27 mouse cellular contexts compared by ENCODE assay signal in genomic region chr16:25052428-25052827, GRCm38 (mm10).
DNase-seq lines count a peak whose midpoint lies in the region; ATAC-seq and TF ChIP-seq lines count a peak whose summit lies in the region.
"Had no signal": no experiment of that assay in that cellular context is flagged by ENCODE, and none has a peak within 500 bp of the region (broad histone marks: within the 10 kb centered on the region; RNA-seq: fewer than 3 reads in every experiment).

No protein-coding gene starts in this region.

- no peaks in the 10 kb centered on the region; the same call in 1 of the 2 replicates for H3K4me1 ChIP-seq in liver, embryonic 16.5 days (ENCODE audit: control insufficient read depth, low read depth, low read length)
- no peaks in the 10 kb centered on the region for H3K4me1 ChIP-seq in liver, embryonic 11.5 days (replicated peaks; ENCODE audit: control insufficient read depth, insufficient read depth, low read length)
- H3K4me1 ChIP-seq in CH12.LX (ENCODE audit: control insufficient read depth in 1 of 2, insufficient read depth in 2 of 2) = peaks cover 13 to 55% of the 10 kb centered on the region in 2 experiments
- peaks cover 6% of the 10 kb centered on the region; the same call in 1 of the 2 replicates for H3K4me1 ChIP-seq in bone marrow, adult 2 months (ENCODE audit: control insufficient read depth, insufficient read depth, low read length)
- H3K4me1 ChIP-seq in hindbrain, embryonic 16.5 days (ENCODE audit: control insufficient read depth, insufficient read depth, low read depth, low read length) = no peaks in the 10 kb centered on the region
- H3K4me1 ChIP-seq in kidney, embryonic 15.5 days = no peaks in the 10 kb centered on the region
- H3K4me1 ChIP-seq: intestine, embryonic 15.5 days; limb, embryonic 12.5 days; midbrain, embryonic 13.5 days; stomach, embryonic 15.5 days had no signal

- no peak overlapping the region for H3K4me3 ChIP-seq in liver, embryonic 16.5 days (ENCODE audit: low read depth, low read length)
- no peak overlapping the region for H3K4me3 ChIP-seq in liver, embryonic 11.5 days (ENCODE audit: low read depth, low read length)
- H3K4me3 ChIP-seq in CH12.LX (replicated peaks in 1 of 3; ENCODE audit: low read depth in 2 of 3, low read length in 2 of 3, poor library complexity in 1 of 3) = no peak overlapping the region
- no peak overlapping the region for H3K4me3 ChIP-seq in bone marrow, adult 2 months (replicated peaks; ENCODE audit: control insufficient read depth, low read depth, low read length)
- no peak overlapping the region for H3K4me3 ChIP-seq in macrophage (ENCODE audit: inconsistent target)
- no peak overlapping the region for H3K4me3 ChIP-seq in hindbrain, embryonic 16.5 days (ENCODE audit: low read length)
- H3K4me3 ChIP-seq in kidney, embryonic 15.5 days (replicated peaks) = no peak overlapping the region
- H3K4me3 ChIP-seq: forebrain, embryonic 10.5 days; forebrain, embryonic 15.5 days; heart, embryonic 15.5 days; intestine, embryonic 15.5 days; left cerebral cortex, adult 2 months; limb, embryonic 12.5 days; midbrain, embryonic 13.5 days; stomach, embryonic 15.5 days had no signal

- in situ Hi-C loops in CH12.LX (cut with MboI; ENCODE audit: low pct_ligation_motif_present, low pct_unique_long_range_greater_than_20kb, low sequenced_read_pairs) = loop anchor here (25.0 kb wide), 1 partner anchor 665 kb away; the partner anchor contains the start of gene Lpp

- peak overlapping the region; percentile 33; the same call in 1 of the 2 replicates for H3K27ac ChIP-seq in liver, embryonic 16.5 days (ENCODE audit: low read length)
- H3K27ac ChIP-seq in liver, embryonic 11.5 days (ENCODE audit: low read depth, low read length) = no peak overlapping the region
- no peak overlapping the region for H3K27ac ChIP-seq in CH12.LX (ENCODE audit: insufficient read depth, low read depth)
- peak overlapping the region; percentile 23; the same call in 1 of the 2 replicates for H3K27ac ChIP-seq in bone marrow, adult 2 months (ENCODE audit: control insufficient read depth, insufficient read depth, low read depth, low read length, poor library complexity)
- peak overlapping the region; percentile 100 for H3K27ac ChIP-seq in macrophage
- H3K27ac ChIP-seq in hindbrain, embryonic 16.5 days (ENCODE audit: low read depth, low read length) = no peak overlapping the region
- no peak overlapping the region for H3K27ac ChIP-seq in kidney, embryonic 15.5 days
- H3K27ac ChIP-seq: forebrain, embryonic 10.5 days; forebrain, embryonic 15.5 days; heart, embryonic 15.5 days; hindbrain, postnatal 0 days; intestine, embryonic 15.5 days; left cerebral cortex, adult 2 months; limb, embryonic 12.5 days; midbrain, embryonic 13.5 days; stomach, embryonic 15.5 days had no signal

- no peaks in the 10 kb centered on the region for H3K9me3 ChIP-seq in liver, embryonic 16.5 days (replicated peaks; ENCODE audit: control insufficient read depth, low read length)
- H3K9me3 ChIP-seq in liver, embryonic 11.5 days (ENCODE audit: control insufficient read depth, low read length) = no peaks in the 10 kb centered on the region
- H3K9me3 ChIP-seq in CH12.LX (replicated peaks; ENCODE audit: low read length) = no peaks in the 10 kb centered on the region
- no peaks in the 10 kb centered on the region for H3K9me3 ChIP-seq in hindbrain, embryonic 16.5 days (ENCODE audit: control insufficient read depth, low read length)
- H3K9me3 ChIP-seq in kidney, embryonic 15.5 days (replicated peaks) = no peaks in the 10 kb centered on the region
- H3K9me3 ChIP-seq: forebrain, embryonic 10.5 days; forebrain, embryonic 15.5 days; heart, embryonic 15.5 days; intestine, embryonic 15.5 days; limb, embryonic 12.5 days; midbrain, embryonic 13.5 days; stomach, embryonic 15.5 days had no signal

- no peaks in the 10 kb centered on the region for H3K36me3 ChIP-seq in liver, embryonic 16.5 days (ENCODE audit: control insufficient read depth, insufficient read depth)
- no peaks in the 10 kb centered on the region for H3K36me3 ChIP-seq in liver, embryonic 11.5 days (ENCODE audit: control insufficient read depth, insufficient read depth, low read length)
- H3K36me3 ChIP-seq in CH12.LX (replicated peaks in 1 of 2; ENCODE audit: control insufficient read depth in 1 of 2, insufficient read depth in 1 of 2, low read length in 1 of 2) (no peaks in the 10 kb centered on the region), macrophage (ENCODE audit: inconsistent target) (no peaks in the 10 kb centered on the region)
- H3K36me3 ChIP-seq in hindbrain, embryonic 16.5 days (ENCODE audit: control insufficient read depth, insufficient read depth, low read length) = no peaks in the 10 kb centered on the region
- H3K36me3 ChIP-seq in kidney, embryonic 15.5 days = no peaks in the 10 kb centered on the region
- H3K36me3 ChIP-seq: forebrain, embryonic 10.5 days; forebrain, embryonic 15.5 days; heart, embryonic 15.5 days; intestine, embryonic 15.5 days; limb, embryonic 12.5 days; midbrain, embryonic 13.5 days; stomach, embryonic 15.5 days had no signal

- no peaks in the 10 kb centered on the region for H3K79me2 ChIP-seq in CH12.LX (replicated peaks; ENCODE audit: control insufficient read depth, extremely low read depth, insufficient read depth, poor library complexity, severe bottlenecking)
- H3K79me2 ChIP-seq in macrophage (ENCODE audit: inconsistent target) = no peaks in the 10 kb centered on the region

- DNase-seq in liver, embryonic 11.5 days (ENCODE audit: low spot score) = no peak
- no peak for DNase-seq in CH12.LX (ENCODE audit: extremely low read depth)
- DNase-seq in right cerebral cortex, adult 2 months (ENCODE audit: low spot score in 2 of 2) = no peak
- DNase-seq: adrenal gland, adult 2 months; adrenal gland, postnatal 36 days; cerebellum, adult 11 months; cerebellum, postnatal 10 days; gastrocnemius, postnatal 10 days; kidney, postnatal 10 days; retina, postnatal 1 day; right cerebral cortex, postnatal 25 days had no signal

- 36% methylated on average over 5 of the region's 5 CpGs for WGBS in liver, embryonic 16.5 days (ENCODE audit: insufficient replicate concordance)
- 63% methylated on average over 5 of the region's 5 CpGs for WGBS in liver, embryonic 11.5 days
- 9% methylated on average over 5 of the region's 5 CpGs for WGBS in bone marrow, adult 2 months
- 0% methylated on average over 5 of the region's 5 CpGs for WGBS in macrophage (ENCODE audit: missing documents)
- WGBS in hindbrain, embryonic 16.5 days = 75% methylated on average over 5 of the region's 5 CpGs
- WGBS in kidney, embryonic 15.5 days = 81% methylated on average over 5 of the region's 5 CpGs

- no peak overlapping the region for H3K9ac ChIP-seq in liver, embryonic 16.5 days (ENCODE audit: low read depth, low read length)
- H3K9ac ChIP-seq in liver, embryonic 11.5 days (ENCODE audit: low read depth, low read length) = no peak overlapping the region
- no peak overlapping the region for H3K9ac ChIP-seq in CH12.LX (ENCODE audit: insufficient read depth, low read depth)
- no peak overlapping the region for H3K9ac ChIP-seq in hindbrain, embryonic 16.5 days (ENCODE audit: low read depth, low read length)
- H3K9ac ChIP-seq in kidney, embryonic 15.5 days = no peak overlapping the region
- H3K9ac ChIP-seq: forebrain, embryonic 15.5 days; heart, embryonic 15.5 days; intestine, embryonic 15.5 days; limb, embryonic 12.5 days; lung, embryonic 14.5 days; midbrain, embryonic 13.5 days; stomach, embryonic 15.5 days had no signal

- no peak for ATAC-seq in liver, embryonic 16.5 days (ENCODE audit: low read depth)
- ATAC-seq in liver, embryonic 11.5 days (replicated peaks; ENCODE audit: low FRiP score) = no peak
- ATAC-seq in hindbrain, embryonic 16.5 days = no peak
- no peak for ATAC-seq in kidney, embryonic 15.5 days (replicated peaks; ENCODE audit: low FRiP score)
- ATAC-seq: activated CD4-positive, CD25-positive, alpha-beta regulatory T cell, adult 4 months; forebrain, embryonic 15.5 days; hindbrain, postnatal 0 days; intestine, embryonic 15.5 days; midbrain, embryonic 13.5 days had no signal

- H3K4me2 ChIP-seq in liver, embryonic 16.5 days (ENCODE audit: low read depth, low read length) = no peak overlapping the region
- H3K4me2 ChIP-seq in liver, embryonic 11.5 days = no peak overlapping the region
- H3K4me2 ChIP-seq in CH12.LX (ENCODE audit: insufficient read depth, low read depth, poor library complexity, severe bottlenecking) = peak overlapping the region; percentile 52
- no peak overlapping the region for H3K4me2 ChIP-seq in hindbrain, embryonic 16.5 days (ENCODE audit: low read length)
- H3K4me2 ChIP-seq in kidney, embryonic 15.5 days = no peak overlapping the region
- H3K4me2 ChIP-seq: forebrain, embryonic 15.5 days; heart, embryonic 15.5 days; intestine, embryonic 15.5 days; limb, embryonic 12.5 days; lung, embryonic 14.5 days; midbrain, embryonic 13.5 days; stomach, embryonic 15.5 days had no signal

- no peak for TF ChIP-seq POLR2A in CH12.LX (IDR thresholded peaks at IDR 0.05; ENCODE audit: low read depth, low read length)
- TF ChIP-seq POLR2A in bone marrow, adult 2 months (IDR thresholded peaks at IDR 0.05; ENCODE audit: borderline replicate concordance, control insufficient read depth, low read depth, low read length) = no peak

- no peak for TF ChIP-seq CTCF in CH12.LX (conservative IDR thresholded peaks at IDR 0.05 in 1 of 2, IDR thresholded peaks at IDR 0.05 in 1 of 2; ENCODE audit: low read depth in 2 of 2, low read length in 2 of 2)
- TF ChIP-seq CTCF in bone marrow, adult 2 months (IDR thresholded peaks at IDR 0.05; ENCODE audit: control insufficient read depth, insufficient read depth, low read length) = no peak

- dilution Hi-C loops in CH12.LX (cut with MboI; ENCODE audit: extremely low pct_ligation_motif_present, extremely low pct_unique_long_range_greater_than_20kb, low sequenced_read_pairs) = no loop called here

- TF ChIP-seq EP300 in CH12.LX (IDR thresholded peaks at IDR 0.05; ENCODE audit: low read length) = no peak

- TF ChIP-seq RAD21 in CH12.LX (IDR thresholded peaks at IDR 0.05; ENCODE audit: low read depth, low read length) = no peak

- no peaks in the 10 kb centered on the region for H3K27me3 ChIP-seq in liver, embryonic 16.5 days (ENCODE audit: control insufficient read depth, insufficient read depth, low read depth, low read length)
- no peaks in the 10 kb centered on the region for H3K27me3 ChIP-seq in liver, embryonic 11.5 days (replicated peaks; ENCODE audit: control insufficient read depth, insufficient read depth, low read length)
- H3K27me3 ChIP-seq in CH12.LX (replicated peaks) = no peaks in the 10 kb centered on the region
- H3K27me3 ChIP-seq in hindbrain, embryonic 16.5 days (replicated peaks; ENCODE audit: control insufficient read depth, insufficient read depth, low read length) = no peaks in the 10 kb centered on the region
- no peaks in the 10 kb centered on the region for H3K27me3 ChIP-seq in kidney, embryonic 15.5 days
- H3K27me3 ChIP-seq: forebrain, embryonic 15.5 days; heart, embryonic 15.5 days; intestine, embryonic 15.5 days; limb, embryonic 12.5 days; stomach, embryonic 15.5 days had no signal

TF ChIP-seq in CH12.LX, 34 proteins besides CTCF, POLR2A, EP300 and RAD21:
- no peak for TF ChIP-seq BHLHE40 (IDR thresholded peaks at IDR 0.05; ENCODE audit: low read depth, low read length)
TF ChIP-seq in CH12.LX: peak in this region for 0.

Comparison
In these comparisons a context has a peak if more than half of its experiments do, and no peak if none do; other contexts are left out.
1. H3K27ac ChIP-seq: peak in liver, embryonic 16.5 days (single experiment), bone marrow, adult 2 months (single experiment) and macrophage (single experiment); none in liver, embryonic 11.5 days (single experiment), CH12.LX (single experiment), hindbrain, embryonic 16.5 days (single experiment) and kidney, embryonic 15.5 days (single experiment).